17 mouse cellular contexts compared by ENCODE assay signal in the genomic region with DNA sequence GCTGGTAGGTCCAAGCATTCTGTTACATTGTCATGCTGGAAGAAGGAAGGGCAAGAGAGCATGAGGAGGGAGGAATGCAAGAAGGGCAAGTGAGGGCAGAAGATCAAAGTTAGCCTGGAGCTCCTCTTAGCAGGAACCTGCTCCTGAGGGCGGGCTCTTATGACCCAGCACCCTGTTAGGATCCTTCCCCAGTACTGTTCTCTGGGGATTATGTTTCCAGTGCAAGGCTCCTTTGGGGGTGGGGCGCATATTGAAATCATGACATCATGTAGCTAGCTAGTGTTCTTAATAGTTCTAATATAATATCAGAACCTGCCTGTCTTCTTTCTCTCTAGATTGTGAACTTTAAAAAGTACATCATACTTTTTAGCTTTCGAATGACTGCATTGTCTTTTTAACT. TPM values are rescaled to one million over a fixed set of nuclear protein-coding genes. Genes with fewer than 3 reads are reported as not detected.
A peak's percentile ranks its signal among the peaks of the same experiment; 100 is the strongest.
DNase-seq lines count a peak whose midpoint lies in the region; ATAC-seq and TF ChIP-seq lines count a peak whose summit lies in the region.
"Had no signal": no experiment of that assay in that cellular context is flagged by ENCODE, and none has a peak within 500 bp of the region (broad histone marks: within the 10 kb centered on the region; RNA-seq: fewer than 3 reads in every experiment).

No protein-coding gene starts in this region.

- ATAC-seq in midbrain, embryonic 16.5 days = no peak
- ATAC-seq: CD4-positive, CD25-positive, alpha-beta regulatory T cell, adult 4 months; forebrain, embryonic 14.5 days had no signal

- 83% methylated on average over 3 of the region's 3 CpGs for WGBS in kidney, adult 2 months
- 84% methylated on average over 3 of the region's 3 CpGs for WGBS in midbrain, embryonic 16.5 days

- TF ChIP-seq POLR2A in kidney, adult 2 months (IDR thresholded peaks at IDR 0.05; ENCODE audit: low read depth, low read length) = no peak
- no peak for TF ChIP-seq POLR2A in MEL (IDR thresholded peaks at IDR 0.05; ENCODE audit: control insufficient read depth in 1 of 2, insufficient read depth in 1 of 2, low read depth in 1 of 2, low read length in 2 of 2, poor library complexity in 1 of 2)
- no peak for TF ChIP-seq POLR2A in myocyte (IDR thresholded peaks at IDR 0.05; ENCODE audit: insufficient read length, low read depth)

- no peak overlapping the region for H3ac ChIP-seq in myocyte (ENCODE audit: control insufficient read depth, insufficient read length)

- DNase-seq in adrenal gland, postnatal 10 days = peak; percentile 39
- DNase-seq in adrenal gland, adult 8-10 months = no peak
- peak; percentile 25 for DNase-seq in kidney, adult 2 months
- DNase-seq in kidney, adult 11 months = no peak
- DNase-seq in MEL (ENCODE audit: low read depth, low spot score) = peak; percentile 60
- no peak for DNase-seq in urinary bladder, postnatal 25 days (ENCODE audit: low spot score)
- DNase-seq: cerebellum, adult 9-10 months; kidney, postnatal 25 days; right cerebral cortex, postnatal 4 days had no signal

- H3K36me3 ChIP-seq in kidney, adult 2 months (ENCODE audit: control insufficient read depth, insufficient read depth, low read length) = no peaks in the 10 kb centered on the region; the same call in 1 of the 2 replicates
- H3K36me3 ChIP-seq in MEL (ENCODE audit: control insufficient read depth in 1 of 2, insufficient read depth in 2 of 2, low read length in 2 of 2) = peaks cover 0 to 43% of the 10 kb centered on the region in 2 experiments; a peak in 3 of 4 replicates
- peaks cover 25% of the 10 kb centered on the region for H3K36me3 ChIP-seq in myocyte (ENCODE audit: control insufficient read depth, insufficient read depth)
- peaks cover 3% of the 10 kb centered on the region; the same call in 1 of the 2 replicates for H3K36me3 ChIP-seq in midbrain, embryonic 16.5 days (ENCODE audit: control insufficient read depth, insufficient read depth, low read length)

- TF ChIP-seq RAD21 in MEL (IDR thresholded peaks at IDR 0.05; ENCODE audit: low read depth, low read length) = no peak

- peaks cover 20% of the 10 kb centered on the region for H3K4me1 ChIP-seq in kidney, adult 2 months (ENCODE audit: control insufficient read depth, insufficient read depth, low read length)
- H3K4me1 ChIP-seq in MEL (ENCODE audit: control insufficient read depth in 1 of 2, insufficient read depth in 2 of 2, low read length in 2 of 2) = peaks cover 19 to 40% of the 10 kb centered on the region in 2 experiments
- H3K4me1 ChIP-seq in midbrain, embryonic 16.5 days (ENCODE audit: control insufficient read depth, insufficient read depth, low read length) = no peaks in the 10 kb centered on the region

- no peak overlapping the region for H3K4me3 ChIP-seq in kidney, adult 2 months (ENCODE audit: insufficient read depth, low read depth, low read length)
- H3K4me3 ChIP-seq in MEL (ENCODE audit: control insufficient read depth in 1 of 2, insufficient read depth in 1 of 2, low read depth in 2 of 2, low read length in 2 of 2) (no peak overlapping the region), myocyte (no peak overlapping the region)
- no peak overlapping the region for H3K4me3 ChIP-seq in midbrain, embryonic 16.5 days (ENCODE audit: low read depth, low read length)
- H3K4me3 ChIP-seq: embryonic facial prominence, embryonic 13.5 days; heart, embryonic 12.5 days; hindbrain, embryonic 13.5 days had no signal

- peak overlapping the region; percentile 26 for H3K4me2 ChIP-seq in myocyte (ENCODE audit: low read depth)
- H3K4me2 ChIP-seq in midbrain, embryonic 16.5 days (ENCODE audit: low read length) = no peak overlapping the region
- H3K4me2 ChIP-seq: embryonic facial prominence, embryonic 13.5 days; heart, embryonic 12.5 days; hindbrain, embryonic 13.5 days; liver, embryonic 11.5 days had no signal

- peaks cover 8% of the 10 kb centered on the region; the same call in 1 of the 2 replicates for H3K79me2 ChIP-seq in MEL (ENCODE audit: control insufficient read depth, insufficient read depth, low read length, poor library complexity)
- H3K79me2 ChIP-seq in myocyte (ENCODE audit: control insufficient read depth, insufficient read depth) = peaks cover 88% of the 10 kb centered on the region

- H3K27me3 ChIP-seq in kidney, adult 2 months (replicated peaks; ENCODE audit: control insufficient read depth, insufficient read depth, low read length) = no peaks in the 10 kb centered on the region
- no peaks in the 10 kb centered on the region for H3K27me3 ChIP-seq in MEL (ENCODE audit: control insufficient read depth in 1 of 2, insufficient read depth in 2 of 2, low read length in 2 of 2)
- H3K27me3 ChIP-seq in myocyte (ENCODE audit: control insufficient read depth, insufficient read depth, insufficient read length) = no peaks in the 10 kb centered on the region
- H3K27me3 ChIP-seq in midbrain, embryonic 16.5 days (ENCODE audit: control insufficient read depth, insufficient read depth, low read depth, low read length) = no peaks in the 10 kb centered on the region
- H3K27me3 ChIP-seq: embryonic facial prominence, embryonic 13.5 days; heart, embryonic 12.5 days; hindbrain, embryonic 13.5 days had no signal

- TF ChIP-seq EP300 in MEL (IDR thresholded peaks at IDR 0.05; ENCODE audit: low read depth in 1 of 2, low read length in 2 of 2) = no peak

- H3K9me3 ChIP-seq in MEL (replicated peaks; ENCODE audit: insufficient read depth, low read length) = no peaks in the 10 kb centered on the region
- no peaks in the 10 kb centered on the region for H3K9me3 ChIP-seq in midbrain, embryonic 16.5 days (replicated peaks; ENCODE audit: control insufficient read depth, low read length, poor library complexity, severe bottlenecking)
- H3K9me3 ChIP-seq: embryonic facial prominence, embryonic 13.5 days; heart, embryonic 12.5 days; hindbrain, embryonic 13.5 days had no signal

- TF ChIP-seq CTCF in kidney, adult 2 months (conservative IDR thresholded peaks at IDR 0.05; ENCODE audit: insufficient read depth, insufficient read length, low read depth, low read length) = no peak
- TF ChIP-seq CTCF in MEL (IDR thresholded peaks at IDR 0.05 in 2 of 3, conservative IDR thresholded peaks at IDR 0.05 in 1 of 3; ENCODE audit: control insufficient read depth in 1 of 3, insufficient read depth in 1 of 3, low read depth in 2 of 3, low read length in 3 of 3, poor library complexity in 1 of 3, severe bottlenecking in 1 of 3) = no peak

- H3K9ac ChIP-seq in MEL (ENCODE audit: control insufficient read depth, low read depth, low read length, poor library complexity, severe bottlenecking) = 0 out of 2 replicates have a peak overlapping the region, but pooled peaks have one; percentile 3
- no peak overlapping the region for H3K9ac ChIP-seq in midbrain, embryonic 16.5 days (ENCODE audit: low read depth, low read length)
- H3K9ac ChIP-seq: embryonic facial prominence, embryonic 13.5 days; heart, embryonic 12.5 days; hindbrain, embryonic 13.5 days had no signal

- H3K27ac ChIP-seq in kidney, adult 2 months (ENCODE audit: insufficient read depth, low read depth, low read length) = no peak overlapping the region
- peak overlapping the region; percentile 11; the same call in 1 of the 2 replicates for H3K27ac ChIP-seq in MEL (ENCODE audit: control insufficient read depth, low read depth, low read length)
- no peak overlapping the region for H3K27ac ChIP-seq in midbrain, embryonic 16.5 days (ENCODE audit: low read length)
- H3K27ac ChIP-seq: embryonic facial prominence, embryonic 13.5 days; hindbrain, embryonic 13.5 days had no signal

TF ChIP-seq in MEL, 35 proteins besides CTCF, POLR2A, EP300 and RAD21:
- TF ChIP-seq MAX (IDR thresholded peaks at IDR 0.05; ENCODE audit: low read length) (no peak), GATA1 (IDR thresholded peaks at IDR 0.05; ENCODE audit: low read depth, low read length) (no peak)

TF ChIP-seq in myocyte, 11 proteins besides CTCF, POLR2A, EP300 and RAD21:
- TF ChIP-seq TCF12 (IDR thresholded peaks at IDR 0.05; ENCODE audit: insufficient read depth, poor library complexity, severe bottlenecking) (no peak), MYOD1 (IDR thresholded peaks at IDR 0.05; ENCODE audit: control insufficient read depth in 1 of 3, insufficient read length in 2 of 3, low read depth in 2 of 3) (no peak), POLR2AphosphoS2 (IDR thresholded peaks at IDR 0.05; ENCODE audit: insufficient read length, low read depth) (no peak), MAX (IDR thresholded peaks at IDR 0.05; ENCODE audit: low read depth) (no peak), REST (IDR thresholded peaks at IDR 0.05; ENCODE audit: insufficient read depth, insufficient read length) (no peak), TCF3 (IDR thresholded peaks at IDR 0.05; ENCODE audit: insufficient read length, low read depth) (no peak), SRF (IDR thresholded peaks at IDR 0.05; ENCODE audit: control insufficient read depth, insufficient read length, low read depth) (no peak), MYOG (IDR thresholded peaks at IDR 0.05; ENCODE audit: control insufficient read depth in 1 of 3, insufficient read depth in 1 of 3, insufficient read length in 2 of 3, low read depth in 2 of 3) (no peak)

RNA-seq across cellular contexts. Expression of a gene that starts 52.8 kb away (rescaled TPM):
- total RNA-seq in adrenal gland, postnatal 10 days (2021) = 10 to 100 TPM; 28.7 to 35.1 TPM
- total RNA-seq in adrenal gland, adult 8-10 months (2022) = 10 to 100 TPM; 19.3 to 39.5 (median 34.2) TPM
- 10.3 and 14.7 TPM in 2 replicates for polyA plus RNA-seq in kidney, adult 2 months (2012; rRNA removed)
- total RNA-seq in MEL (2012; rRNA removed) = 11.7 and 14.5 TPM in 2 replicates
- polyA plus RNA-seq in MEL (2012; ENCODE audit: insufficient read depth in 1 of 2, insufficient read length in 2 of 2, low read depth in 1 of 2, low replicate concordance in 2 of 2, missing spikeins in 1 of 2) (10 to 100 TPM in 1 of 2 experiments, not detected in 1; 18.6 TPM), myocyte (2012; fragmentation: generic; extraction: Trizol) (23.6 TPM)
- polyA plus RNA-seq in midbrain, embryonic 16.5 days (2015; fragmentation: Nextera tagmentation; extraction: Ambion mirVana) = 26.3 and 28.9 TPM in 2 replicates

Comparison
In these comparisons a context has a peak if more than half of its experiments do, and no peak if none do; other contexts are left out.
1. DNase-seq: peak in adrenal gland, postnatal 10 days (single experiment), kidney, adult 2 months (single experiment) and MEL (single experiment); none in adrenal gland, adult 8-10 months (single experiment), kidney, adult 11 months (single experiment) and urinary bladder, postnatal 25 days (single experiment).